In the genomic region with DNA sequence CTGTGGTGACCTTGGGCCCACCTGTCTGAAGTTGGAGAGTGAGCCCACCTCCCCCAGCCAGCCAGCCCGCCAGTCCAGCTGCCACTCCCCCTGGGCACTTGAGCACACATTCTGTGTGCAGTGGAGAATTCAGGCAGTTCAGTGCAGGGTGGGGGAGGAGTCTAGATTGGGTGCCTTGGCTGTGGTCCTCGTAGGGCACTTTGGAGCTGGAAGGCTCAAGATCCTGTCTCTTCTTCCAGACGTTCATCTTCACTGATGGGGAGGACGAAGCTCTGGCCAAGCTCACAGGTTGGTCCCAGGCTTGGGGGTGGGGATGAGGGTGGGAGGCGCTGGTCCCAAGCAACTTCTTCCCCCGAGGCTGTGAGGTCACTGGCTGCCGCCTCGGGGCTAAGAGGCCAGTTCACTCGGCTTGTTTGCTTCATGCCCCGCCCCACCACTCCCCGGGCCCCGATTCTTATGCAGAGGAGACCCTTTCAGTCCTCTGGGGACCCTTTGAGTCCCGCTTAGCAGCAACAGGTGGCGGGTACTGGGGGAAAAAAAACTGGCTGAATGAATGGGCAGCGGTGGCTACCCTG, we compare ENCODE assay signal across 7 mouse cellular contexts. TPM values are rescaled to one million over a fixed set of nuclear protein-coding genes. Genes with fewer than 3 reads are reported as not detected.
DNase-seq lines count a peak whose midpoint lies in the region; ATAC-seq and TF ChIP-seq lines count a peak whose summit lies in the region.

No protein-coding gene starts in this region.

- 2% methylated on average over 15 of the region's 15 CpGs for WGBS in forebrain, embryonic 16.5 days
- 54% methylated on average over 15 of the region's 15 CpGs for WGBS in liver, embryonic 16.5 days (ENCODE audit: insufficient replicate concordance)
- 30% methylated on average over 15 of the region's 15 CpGs for WGBS in stomach, embryonic 16.5 days

- H3K4me1 ChIP-seq in forebrain, embryonic 16.5 days (replicated peaks; ENCODE audit: control insufficient read depth, insufficient read depth, low read length): peaks cover 44% of the 10 kb centered on the region
- H3K4me1 ChIP-seq in liver, embryonic 16.5 days (ENCODE audit: control insufficient read depth, low read depth, low read length): peaks cover 81% of the 10 kb centered on the region
- peaks cover 45% of the 10 kb centered on the region for H3K4me1 ChIP-seq in stomach, embryonic 16.5 days (ENCODE audit: control insufficient read depth, insufficient read depth, low read length)

- peaks cover 35% of the 10 kb centered on the region for H3K36me3 ChIP-seq in C2C12 (ENCODE audit: control insufficient read depth, insufficient read depth)
- no peaks in the 10 kb centered on the region for H3K36me3 ChIP-seq in forebrain, embryonic 16.5 days (ENCODE audit: control insufficient read depth, insufficient read depth)
- peaks cover 19% of the 10 kb centered on the region for H3K36me3 ChIP-seq in liver, embryonic 16.5 days (ENCODE audit: control insufficient read depth, insufficient read depth)
- peaks cover 2% of the 10 kb centered on the region; the same call in 1 of the 2 replicates for H3K36me3 ChIP-seq in stomach, embryonic 16.5 days (ENCODE audit: control insufficient read depth, insufficient read depth, low read length)

- peak overlapping the region; percentile 64 for H3K9ac ChIP-seq in forebrain, embryonic 16.5 days (replicated peaks; ENCODE audit: low read depth, low read length)
- peak overlapping the region; percentile 15; the same call in 1 of the 2 replicates for H3K9ac ChIP-seq in liver, embryonic 16.5 days (ENCODE audit: low read depth, low read length)
- H3K9ac ChIP-seq in stomach, embryonic 16.5 days (ENCODE audit: low read length): peak overlapping the region; percentile 82

- peak overlapping the region; percentile 21 for H3K4me3 ChIP-seq in C2C12 (ENCODE audit: insufficient read depth, poor library complexity, severe bottlenecking)
- H3K4me3 ChIP-seq in forebrain, embryonic 16.5 days (replicated peaks; ENCODE audit: low read length): peak overlapping the region; percentile 38
- H3K4me3 ChIP-seq in liver, embryonic 16.5 days (ENCODE audit: low read depth, low read length): peak overlapping the region; percentile 71; the same call in 1 of the 2 replicates
- H3K4me3 ChIP-seq in stomach, embryonic 16.5 days (replicated peaks; ENCODE audit: low read length): peak overlapping the region; percentile 63

- H3K4me2 ChIP-seq in forebrain, embryonic 16.5 days (ENCODE audit: low read length): peak overlapping the region; percentile 94
- H3K4me2 ChIP-seq in liver, embryonic 16.5 days (ENCODE audit: low read depth, low read length): no peak overlapping the region; the same call in 1 of the 2 replicates
- peak overlapping the region; percentile 61 for H3K4me2 ChIP-seq in stomach, embryonic 16.5 days (ENCODE audit: low read depth, low read length)

- peaks cover 62% of the 10 kb centered on the region for H3K79me2 ChIP-seq in C2C12 (ENCODE audit: control insufficient read depth, insufficient read depth)

- peaks cover 31% of the 10 kb centered on the region for H3K79me3 ChIP-seq in C2C12 (ENCODE audit: low read depth)

- ATAC-seq in forebrain, embryonic 16.5 days: peak; percentile 19; the same call in 1 of the 2 replicates
- no peak for ATAC-seq in liver, embryonic 16.5 days (ENCODE audit: low read depth)
- ATAC-seq in stomach, embryonic 16.5 days (ENCODE audit: insufficient read depth, low FRiP score): no peak; the same call in 1 of the 2 replicates

- no peak for TF ChIP-seq CTCF in C2C12 (IDR thresholded peaks at IDR 0.05; ENCODE audit: control insufficient read depth, insufficient read depth, insufficient read length)

- peak overlapping the region; percentile 50 for H3ac ChIP-seq in C2C12 (ENCODE audit: control insufficient read depth, insufficient read length, low read depth)

- H3K27ac ChIP-seq in forebrain, embryonic 16.5 days (ENCODE audit: low read length): peak overlapping the region; percentile 91
- peak overlapping the region; percentile 71 for H3K27ac ChIP-seq in liver, embryonic 16.5 days (ENCODE audit: low read length)
- peak overlapping the region; percentile 99 for H3K27ac ChIP-seq in stomach, embryonic 16.5 days (ENCODE audit: low read length)

- H3K27me3 ChIP-seq in C2C12 (ENCODE audit: control insufficient read depth, insufficient read depth, insufficient read length): no peaks in the 10 kb centered on the region
- H3K27me3 ChIP-seq in forebrain, embryonic 16.5 days (replicated peaks; ENCODE audit: control insufficient read depth, insufficient read depth, low read length): no peaks in the 10 kb centered on the region
- peaks cover 18% of the 10 kb centered on the region for H3K27me3 ChIP-seq in liver, embryonic 16.5 days (ENCODE audit: control insufficient read depth, insufficient read depth, low read depth, low read length)
- H3K27me3 ChIP-seq in stomach, embryonic 16.5 days (ENCODE audit: control insufficient read depth, insufficient read depth, low read length): no peaks in the 10 kb centered on the region

- H3K9me3 ChIP-seq in forebrain, embryonic 16.5 days (ENCODE audit: control insufficient read depth, low read length): no peaks in the 10 kb centered on the region
- no peaks in the 10 kb centered on the region for H3K9me3 ChIP-seq in liver, embryonic 16.5 days (replicated peaks; ENCODE audit: control insufficient read depth, low read length)
- no peaks in the 10 kb centered on the region for H3K9me3 ChIP-seq in stomach, embryonic 16.5 days (replicated peaks; ENCODE audit: control insufficient read depth, low read length)

- peak; percentile 81 for DNase-seq in ES-CJ7 (ENCODE audit: low read depth, low spot score)
- DNase-seq in adrenal gland, postnatal 25 days: no peak
- no peak for DNase-seq in urinary bladder, postnatal 10 days (ENCODE audit: low spot score)

TF ChIP-seq in C2C12, 6 proteins besides CTCF, POLR2A, EP300 and RAD21:
- TF ChIP-seq MAX (IDR thresholded peaks at IDR 0.05): no peak
- TF ChIP-seq MYOG (IDR thresholded peaks at IDR 0.05; ENCODE audit: control insufficient read depth, extremely low read depth, insufficient read length): no peak
- no peak for TF ChIP-seq USF1 (IDR thresholded peaks at IDR 0.05; ENCODE audit: low read depth)
- TF ChIP-seq FOSL1 (IDR thresholded peaks at IDR 0.05; ENCODE audit: insufficient read depth, low read length, poor library complexity, severe bottlenecking): no peak
- no peak for TF ChIP-seq CEBPB (IDR thresholded peaks at IDR 0.05; ENCODE audit: low read depth)
- TF ChIP-seq MYOD1 (IDR thresholded peaks at IDR 0.05; ENCODE audit: control insufficient read depth, insufficient read length, low read depth): no peak

RNA-seq across cellular contexts. Expression of a gene that starts 4.6 kb away (rescaled TPM):
- polyA plus RNA-seq in C2C12 (2012; fragmentation: generic; extraction: Trizol): 18.7 TPM
- 23.3 and 25.6 TPM in 2 replicates for polyA plus RNA-seq in forebrain, embryonic 16.5 days (2015; fragmentation: Nextera tagmentation; extraction: Ambion mirVana)
- polyA plus RNA-seq in liver, embryonic 16.5 days (2015; fragmentation: Nextera tagmentation; extraction: Ambion mirVana): 8.3 and 9.7 TPM in 2 replicates
- polyA plus RNA-seq in stomach, embryonic 16.5 days (2015; fragmentation: Nextera tagmentation; extraction: Ambion mirVana): 21.5 and 21.6 TPM in 2 replicates
- 9.6 and 16.8 TPM in 2 replicates for total RNA-seq in adrenal gland, postnatal 25 days (2021)

RNA-seq across cellular contexts. Expression of a gene that starts 37.1 kb away (rescaled TPM):
- 46.0 TPM for polyA plus RNA-seq in C2C12 (2012; fragmentation: generic; extraction: Trizol)
- polyA plus RNA-seq in forebrain, embryonic 16.5 days (2015; fragmentation: Nextera tagmentation; extraction: Ambion mirVana): 68.7 and 68.9 TPM in 2 replicates
- 4.5 and 5.6 TPM in 2 replicates for polyA plus RNA-seq in liver, embryonic 16.5 days (2015; fragmentation: Nextera tagmentation; extraction: Ambion mirVana)
- 13.8 and 17.8 TPM in 2 replicates for polyA plus RNA-seq in stomach, embryonic 16.5 days (2015; fragmentation: Nextera tagmentation; extraction: Ambion mirVana)
- 121 and 195 TPM in 2 replicates for total RNA-seq in adrenal gland, postnatal 25 days (2021)

RNA-seq across cellular contexts. Expression of a gene that starts 46.8 kb away (rescaled TPM):
- polyA plus RNA-seq in C2C12 (2012; fragmentation: generic; extraction: Trizol): not detected
- not detected in 2 replicates for polyA plus RNA-seq in forebrain, embryonic 16.5 days (2015; fragmentation: Nextera tagmentation; extraction: Ambion mirVana)
- 0.59 and 1.2 TPM in 2 replicates for polyA plus RNA-seq in liver, embryonic 16.5 days (2015; fragmentation: Nextera tagmentation; extraction: Ambion mirVana)
- polyA plus RNA-seq in stomach, embryonic 16.5 days (2015; fragmentation: Nextera tagmentation; extraction: Ambion mirVana): 0.71 TPM in 1 of 2 replicates, not detected in the other
- not detected in 2 replicates for total RNA-seq in adrenal gland, postnatal 25 days (2021)

Comparison
In these comparisons a context has a peak if more than half of its experiments do, and no peak if none do; other contexts are left out.
1. H3K4me3 ChIP-seq: peak in every context shown above with its lines; median percentile 71 in liver, embryonic 16.5 days; 63 in stomach, embryonic 16.5 days; 38 in forebrain, embryonic 16.5 days; 21 in C2C12.
2. H3K9ac ChIP-seq: peak in every context shown above with its lines; median percentile 82 in stomach, embryonic 16.5 days; 64 in forebrain, embryonic 16.5 days; 15 in liver, embryonic 16.5 days.